Comparison of ENCODE assay signal across 17 mouse cellular contexts in genomic region chr6:53982612-53983011, GRCm38 (mm10). TPM values are rescaled to one million over a fixed set of nuclear protein-coding genes. Genes with fewer than 3 reads are reported as not detected.
DNase-seq lines count a peak whose midpoint lies in the region; ATAC-seq and TF ChIP-seq lines count a peak whose summit lies in the region.
"Had no signal": no experiment of that assay in that cellular context is flagged by ENCODE, and none has a peak within 500 bp of the region (broad histone marks: within the 10 kb centered on the region; RNA-seq: fewer than 3 reads in every experiment).

No protein-coding gene starts in this region.

- no peak for TF ChIP-seq POLR2A in kidney, adult 2 months (IDR thresholded peaks at IDR 0.05; ENCODE audit: low read depth, low read length)

- 77% methylated on average over 4 of the region's 4 CpGs for WGBS in kidney, adult 2 months
- WGBS in kidney, embryonic 15.5 days: 52% methylated on average over 4 of the region's 4 CpGs

- H3K4me3 ChIP-seq in kidney, adult 2 months (ENCODE audit: insufficient read depth, low read depth, low read length): no peak overlapping the region
- H3K4me3 ChIP-seq in kidney, embryonic 15.5 days (replicated peaks): no peak overlapping the region
- H3K4me3 ChIP-seq: forebrain, embryonic 13.5 days; lung, embryonic 15.5 days had no signal

- H3K36me3 ChIP-seq in kidney, adult 2 months (ENCODE audit: control insufficient read depth, insufficient read depth, low read length): no peaks in the 10 kb centered on the region
- H3K36me3 ChIP-seq in kidney, embryonic 15.5 days: no peaks in the 10 kb centered on the region
- H3K36me3 ChIP-seq: G1E; lung, embryonic 15.5 days had no signal

- H3K4me2 ChIP-seq in kidney, embryonic 15.5 days: no peak overlapping the region
- H3K4me2 ChIP-seq: forebrain, embryonic 13.5 days; lung, embryonic 15.5 days had no signal

- DNase-seq in kidney, adult 2 months: peak; percentile 19
- DNase-seq in A20 (ENCODE audit: low read depth, low spot score): peak; percentile 2
- peak; percentile 51 for DNase-seq in embryo, embryonic 11 days
- DNase-seq in mesoderm, embryonic 11.5 days (ENCODE audit: low read depth, low spot score): peak; percentile 71
- DNase-seq in gastrocnemius, postnatal 4 days (ENCODE audit: low spot score in 2 of 2): no peak
- no peak for DNase-seq in layer of hippocampus, adult 11-12 months (ENCODE audit: low spot score)
- DNase-seq in adrenal gland, adult 18-20 months (ENCODE audit: low spot score in 2 of 2): no peak
- DNase-seq: gastrocnemius, postnatal 36 days; heart, postnatal 36 days; kidney, adult 18-20 months had no signal

- no peaks in the 10 kb centered on the region for H3K27me3 ChIP-seq in kidney, adult 2 months (replicated peaks; ENCODE audit: control insufficient read depth, insufficient read depth, low read length)
- peaks cover 50% of the 10 kb centered on the region for H3K27me3 ChIP-seq in kidney, embryonic 15.5 days
- H3K27me3 ChIP-seq: forebrain, embryonic 13.5 days; lung, embryonic 15.5 days had no signal

- H3K9me3 ChIP-seq in kidney, embryonic 15.5 days (replicated peaks): no peaks in the 10 kb centered on the region
- H3K9me3 ChIP-seq: forebrain, embryonic 13.5 days; lung, embryonic 15.5 days had no signal

- H3K27ac ChIP-seq in kidney, adult 2 months (ENCODE audit: insufficient read depth, low read depth, low read length): no peak overlapping the region
- H3K27ac ChIP-seq in kidney, embryonic 15.5 days: no peak overlapping the region
- H3K27ac ChIP-seq: forebrain, embryonic 13.5 days had no signal

- TF ChIP-seq CTCF in kidney, adult 2 months (conservative IDR thresholded peaks at IDR 0.05; ENCODE audit: insufficient read depth, insufficient read length, low read depth, low read length): no peak

- no peak overlapping the region for H3K9ac ChIP-seq in kidney, embryonic 15.5 days
- H3K9ac ChIP-seq: forebrain, embryonic 13.5 days; lung, embryonic 15.5 days had no signal

- H3K4me1 ChIP-seq in kidney, adult 2 months (ENCODE audit: control insufficient read depth, insufficient read depth, low read length): no peaks in the 10 kb centered on the region; the same call in 1 of the 2 replicates
- peaks cover 26% of the 10 kb centered on the region for H3K4me1 ChIP-seq in kidney, embryonic 15.5 days
- H3K4me1 ChIP-seq: forebrain, embryonic 13.5 days had no signal

- no peak for ATAC-seq in kidney, embryonic 15.5 days (replicated peaks; ENCODE audit: low FRiP score)
- ATAC-seq: forebrain, embryonic 13.5 days had no signal

RNA-seq across cellular contexts. Expression of gene Cpvl, which starts 4.1 kb away (rescaled TPM):
- 0.10 and 0.19 TPM in 2 replicates for polyA plus RNA-seq in kidney, adult 2 months (2012; rRNA removed)
- 0.18 and 0.34 TPM in 2 replicates for polyA plus RNA-seq in kidney, embryonic 15.5 days (2015; fragmentation: Nextera tagmentation; extraction: Ambion mirVana)
- under 1 TPM in 1 of 2 experiments, not detected in 1; 0.17 TPM for total RNA-seq in gastrocnemius, postnatal 4 days (2021)
- total RNA-seq in adrenal gland, adult 18-20 months (2021): not detected
- total RNA-seq: G1E; gastrocnemius, postnatal 36 days; heart, postnatal 36 days; left cerebral cortex, adult 18-20 months; monocyte, adult 5-6 weeks had no signal
- polyA plus RNA-seq: forebrain, embryonic 13.5 days; G1E; urinary bladder, adult 2 months had no signal

RNA-seq across cellular contexts. Expression of gene Chn2, which starts 56.7 kb away (rescaled TPM):
- polyA plus RNA-seq in kidney, adult 2 months (2012; rRNA removed): 22.8 and 24.8 TPM in 2 replicates
- 15.5 and 16.8 TPM in 2 replicates for polyA plus RNA-seq in kidney, embryonic 15.5 days (2015; fragmentation: Nextera tagmentation; extraction: Ambion mirVana)
- 1 to 10 TPM; 9.6 to 9.8 TPM for total RNA-seq in gastrocnemius, postnatal 4 days (2021)
- 10 to 100 TPM in 1 of 2 experiments, 1 to 10 TPM in 1; 7.7 to 12.5 TPM for total RNA-seq in adrenal gland, adult 18-20 months (2021)
- polyA plus RNA-seq: G1E had no signal

Comparison
In these comparisons a context has a peak if more than half of its experiments do, and no peak if none do; other contexts are left out.
1. DNase-seq: peak in kidney, adult 2 months (single experiment), A20 (single experiment), embryo, embryonic 11 days (single experiment) and mesoderm, embryonic 11.5 days (single experiment); none in gastrocnemius, postnatal 4 days (0 of 2), layer of hippocampus, adult 11-12 months (single experiment) and adrenal gland, adult 18-20 months (0 of 2).